Mouse (Mus musculus): Measurements from ENCODE around the gene Ebp. TPM values are rescaled to one million over a fixed set of nuclear protein-coding genes. Genes with fewer than 3 reads are reported as not detected.

The Ebp gene
- polyA plus RNA-seq, 1 experiment from 2014 or later: 51.1 TPM

DNA sequence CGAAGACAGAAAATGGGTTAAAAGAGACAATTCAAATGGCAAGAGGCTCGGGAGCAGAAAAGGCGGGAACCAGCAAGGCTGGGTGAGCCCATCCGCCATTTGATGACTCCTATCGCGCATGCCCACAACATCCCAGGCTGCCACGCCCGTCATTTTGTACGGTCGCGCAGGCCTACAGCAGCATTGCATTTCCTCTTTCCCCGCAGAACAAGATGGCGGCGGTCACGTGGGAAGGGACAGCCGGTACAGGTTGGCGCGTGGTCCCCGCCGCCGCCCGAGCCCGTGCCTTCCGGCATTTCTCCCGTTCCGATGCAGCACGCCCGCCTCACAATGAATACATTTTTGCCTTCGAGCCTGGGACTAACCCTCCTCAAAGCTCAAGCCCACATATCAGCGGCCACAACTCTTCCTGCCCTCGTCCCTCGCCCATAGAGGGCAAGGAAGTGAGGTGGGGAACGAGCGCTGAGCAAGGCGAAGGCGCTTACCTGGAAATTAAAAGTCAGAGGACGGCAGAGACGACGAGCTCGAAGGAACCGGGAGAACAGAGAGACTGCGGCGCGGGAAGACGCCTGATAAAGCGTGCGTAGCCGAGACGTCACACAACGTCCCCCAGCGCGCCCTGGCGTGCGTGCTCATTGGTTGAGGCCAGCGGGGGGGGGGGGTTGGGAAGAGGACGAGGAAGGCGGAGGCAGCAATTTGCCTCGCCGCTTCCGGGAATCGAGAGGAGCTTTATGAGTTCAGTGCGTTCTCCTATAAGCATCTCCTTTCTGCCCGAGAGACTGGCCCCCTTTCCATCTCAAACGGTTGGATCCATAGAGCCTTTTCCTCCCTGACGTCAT lies 47.9 kb downstream of the Ebp start, which contains the start of gene Rbm3:
Gene Rbm3, minus strand, starts transcription at position 728 of the 839 bp plus-strand sequence.
- ATAC-seq (peak; percentile 87), DNase-seq (ENCODE audit: low read depth, low spot score) (no peak)
- CTCF ChIA-PET: no interaction called here
- no peak for TF ChIP-seq CTCF (IDR thresholded peaks at IDR 0.05)
- H3K27me3 ChIP-seq: peaks cover 14% of the 10 kb centered on the region
- POLR2A ChIA-PET: interaction anchor here (0.6 to 0.8 kb wide), 2 partner anchors 110 to 1252 kb away, joined by 3 read pairs; no protein-coding TSS in a partner anchor
- in situ Hi-C loops (cut with MboI; ENCODE audit: low pct_unique_long_range_greater_than_20kb): no loop called here

DNA sequence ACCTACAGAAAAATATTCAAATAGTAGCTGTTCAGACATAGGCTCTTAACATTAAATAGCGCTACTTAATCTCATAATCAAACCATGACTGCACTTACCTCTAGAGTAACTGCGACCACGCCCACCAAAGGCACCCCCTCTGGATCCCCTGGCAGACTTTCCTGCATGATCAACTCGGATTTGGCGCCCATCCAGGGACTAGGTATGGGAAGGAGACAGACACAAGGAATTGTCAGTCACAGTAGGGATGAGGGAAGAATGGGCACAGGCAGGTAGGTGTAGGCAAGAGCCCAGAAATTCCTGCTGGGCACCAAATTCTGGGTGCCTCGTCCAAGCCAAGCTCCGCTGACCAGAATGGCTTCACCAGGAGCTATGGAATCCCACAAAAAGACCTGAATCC lies 49.6 kb downstream of the Ebp start:
- CTCF ChIA-PET: no interaction called here
- DNase-seq (ENCODE audit: low read depth, low spot score) (no peak), ATAC-seq (no peak)
- in situ Hi-C loops (cut with MboI; ENCODE audit: low pct_unique_long_range_greater_than_20kb): no loop called here
- peaks cover 11% of the 10 kb centered on the region for H3K27me3 ChIP-seq
- no peak for TF ChIP-seq CTCF (IDR thresholded peaks at IDR 0.05)
- POLR2A ChIA-PET: no interaction called here

DNA sequence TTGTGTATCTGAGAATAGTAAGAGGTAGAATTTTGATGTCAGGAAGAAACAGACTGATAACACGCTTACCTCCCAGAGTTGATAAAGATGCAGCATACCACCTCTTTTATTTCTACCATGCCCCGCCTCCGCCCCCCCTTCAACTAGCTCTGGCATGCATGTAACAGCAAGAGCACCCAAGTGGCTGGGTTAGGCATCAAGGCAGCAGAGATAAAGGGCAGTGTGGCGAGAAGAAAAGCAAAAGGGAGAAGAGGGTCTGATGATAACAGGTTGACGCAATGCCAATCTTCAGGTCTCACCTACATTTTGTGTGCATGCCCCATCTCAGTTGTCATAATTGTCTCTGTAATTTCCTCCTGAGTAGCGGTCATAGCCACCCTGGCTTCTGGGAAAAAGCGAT lies 50.4 kb downstream of the Ebp start:
- ChIA-PET CTCF (no interaction called here), POLR2A (no interaction called here)
- in situ Hi-C loops (cut with MboI; ENCODE audit: low pct_unique_long_range_greater_than_20kb): no loop called here
- TF ChIP-seq CTCF (IDR thresholded peaks at IDR 0.05): no peak
- ATAC-seq: no peak
- H3K27me3 ChIP-seq: peaks cover 15% of the 10 kb centered on the region
- no peak for DNase-seq (ENCODE audit: low read depth, low spot score)

- in situ Hi-C loops (cut with MboI; ENCODE audit: low pct_unique_long_range_greater_than_20kb): no loop called here
- ChIA-PET POLR2A (interaction anchor here (1.3 kb wide), 1 partner anchor 9 kb away, joined by 4 read pairs; no protein-coding TSS in a partner anchor), CTCF (interaction anchor here (0.8 kb wide), 1 partner anchor 9 kb away, joined by 3 read pairs; no protein-coding TSS in a partner anchor)
- no peak for ATAC-seq
- no peak for DNase-seq (ENCODE audit: low read depth, low spot score)
- TF ChIP-seq CTCF (IDR thresholded peaks at IDR 0.05): no peak
- H3K27me3 ChIP-seq: peaks cover 15% of the 10 kb centered on the region
These were observed 52.3 kb downstream of the Ebp start for GRCm38 (mm10) chrX:8141058-8141457.

GRCm38 (mm10) chrX:8140446-8140845 lies 52.9 kb downstream of the Ebp start:
- TF ChIP-seq CTCF (IDR thresholded peaks at IDR 0.05): no peak
- POLR2A ChIA-PET: interaction anchor here (1.3 kb wide), 1 partner anchor 9 kb away, joined by 4 read pairs; no protein-coding TSS in a partner anchor
- peaks cover 15% of the 10 kb centered on the region for H3K27me3 ChIP-seq
- DNase-seq (ENCODE audit: low read depth, low spot score) (no peak), ATAC-seq (no peak)
- in situ Hi-C loops (cut with MboI; ENCODE audit: low pct_unique_long_range_greater_than_20kb): no loop called here
- CTCF ChIA-PET: interaction anchor here (0.8 kb wide), 1 partner anchor 9 kb away, joined by 3 read pairs; no protein-coding TSS in a partner anchor

GRCm38 (mm10) chrX:8139480-8139879 lies 53.8 kb downstream of the Ebp start:
- in situ Hi-C loops (cut with MboI; ENCODE audit: low pct_unique_long_range_greater_than_20kb): no loop called here
- TF ChIP-seq CTCF (IDR thresholded peaks at IDR 0.05): no peak
- CTCF ChIA-PET: interaction anchor here (0.8 to 1.1 kb wide), 2 partner anchors 10 to 141 kb away, joined by 3 read pairs; no protein-coding TSS in a partner anchor
- peaks cover 12% of the 10 kb centered on the region for H3K27me3 ChIP-seq
- DNase-seq (ENCODE audit: low read depth, low spot score) (no peak), ATAC-seq (no peak)
- POLR2A ChIA-PET: interaction anchor here (1.3 kb wide), 1 partner anchor 8 kb away, joined by 4 read pairs; no protein-coding TSS in a partner anchor

- ATAC-seq: no peak
- peaks cover 4% of the 10 kb centered on the region for H3K27me3 ChIP-seq
- DNase-seq (ENCODE audit: low read depth, low spot score): no peak
- TF ChIP-seq CTCF (IDR thresholded peaks at IDR 0.05): no peak
- POLR2A ChIA-PET: interaction anchor here (0.6 kb wide), 1 partner anchor 1744 kb away, joined by 3 read pairs; no protein-coding TSS in a partner anchor
- CTCF ChIA-PET: no interaction called here
- in situ Hi-C loops (cut with MboI; ENCODE audit: low pct_unique_long_range_greater_than_20kb): no loop called here
These were observed 57.4 kb downstream of the Ebp start for GRCm38 (mm10) chrX:8135886-8136285.

Other genes starting within 250 kb of the Ebp start
- 159 TPM for gene Hdac6, start 245.6 kb downstream of the Ebp start, polyA plus RNA-seq (2021)
- gene Gata1, start 215.4 kb downstream of the Ebp start, polyA plus RNA-seq (2021): not detected
- 3.2 TPM for gene Glod5, start 175.0 kb downstream of the Ebp start, polyA plus RNA-seq (2021)
- gene Suv39h1, start 118.8 kb downstream of the Ebp start, polyA plus RNA-seq (2021): 31.9 TPM
- gene Was, start 103.0 kb downstream of the Ebp start, polyA plus RNA-seq (2021): 0.10 TPM
- 66.1 TPM for gene Wdr13, start 60.6 kb downstream of the Ebp start, polyA plus RNA-seq (2021)
- gene Rbm3, start 47.6 kb downstream of the Ebp start, polyA plus RNA-seq (2021): 255 TPM
- gene Tbc1d25, start 17.3 kb downstream of the Ebp start, polyA plus RNA-seq (2021): 15.5 TPM
- 13.8 TPM for gene Porcn, start 13.0 kb upstream of the Ebp start, polyA plus RNA-seq (2021)
- gene Ftsj1, start 58.9 kb upstream of the Ebp start, polyA plus RNA-seq (2021): 38.1 TPM
- gene Slc38a5, start 77.6 kb upstream of the Ebp start, polyA plus RNA-seq (2021): not detected
- gene Ssxb10, start 133.9 kb upstream of the Ebp start, polyA plus RNA-seq (2021): not detected
- not detected for gene Ssxb9, start 173.5 kb upstream of the Ebp start, polyA plus RNA-seq (2021)
- gene Ssxb1, start 219.8 kb upstream of the Ebp start, polyA plus RNA-seq (2021): not detected

All from Patski (cell line).